Mouse (Mus musculus) testis, adult 2 months (tissue): ENCODE results near the gene Atad5. TPM values are rescaled to one million over a fixed set of nuclear protein-coding genes. Genes with fewer than 3 reads are reported as not detected.
"Not testable (repeated sequence)": the region's sequence is repeated elsewhere in the genome, so short reads cannot be mapped to it uniquely, and the experiment has no call there.

ENCODE experiments used
- H3K27ac ChIP-seq: fragments of 200-500 bp; 2 replicates; pipeline ENCODE4 v1.5.1; 2012; ENCODE audit warnings: low read depth, low read length; ENCODE audit not compliant: control insufficient read depth, insufficient read depth
- H3K27me3 ChIP-seq: fragments of 200-500 bp; 2 replicates; pipeline ENCODE4 v1.6.1; 2012; ENCODE audit warnings: mild to moderate bottlenecking, low read length, moderate library complexity; ENCODE audit not compliant: control insufficient read depth, insufficient read depth
- H3K36me3 ChIP-seq: fragments of 200-500 bp; 2 replicates; pipeline ENCODE4 v1.6.1; 2012; ENCODE audit warnings: mild to moderate bottlenecking, low read length; ENCODE audit not compliant: control insufficient read depth, insufficient read depth
- H3K4me1 ChIP-seq: fragments of 200-500 bp; 2 replicates; pipeline ENCODE4 v1.6.1; 2012; ENCODE audit warnings: low read length; ENCODE audit not compliant: control insufficient read depth, insufficient read depth
- H3K4me3 ChIP-seq: fragments of 200-500 bp; 2 replicates; pipeline ENCODE4 v1.5.1; 2012; ENCODE audit warnings: low read depth, mild to moderate bottlenecking, low read length, moderate library complexity, mixed read lengths; ENCODE audit not compliant: control insufficient read depth
- CTCF ChIP-seq: fragments of 200-500 bp; IDR thresholded peaks from 2 replicates; pipeline ENCODE4 v1.5.1; 2012; ENCODE audit warnings: low read depth, mild to moderate bottlenecking, inconsistent platforms, low read length, moderate library complexity; ENCODE audit not compliant: control insufficient read depth, insufficient read depth, insufficient replicate concordance
- POLR2A ChIP-seq: fragments of 200-500 bp; IDR thresholded peaks from 2 replicates; pipeline ENCODE4 v1.6.1; 2012; ENCODE audit warnings: low read depth, mild to moderate bottlenecking, inconsistent platforms, low read length, moderate library complexity; ENCODE audit not compliant: control insufficient read depth
- polyA plus RNA-seq: library from polyadenylated mRNA; depleted of rRNA; stranded (reverse); fragments of >200 nt; gene quantifications from 2 replicates; pipeline ENCODE4 v1.2.3, GENCODE M21; 2012

Atad5 gene
- polyA plus RNA-seq, 1 experiment: 1.2 TPM

DNA sequence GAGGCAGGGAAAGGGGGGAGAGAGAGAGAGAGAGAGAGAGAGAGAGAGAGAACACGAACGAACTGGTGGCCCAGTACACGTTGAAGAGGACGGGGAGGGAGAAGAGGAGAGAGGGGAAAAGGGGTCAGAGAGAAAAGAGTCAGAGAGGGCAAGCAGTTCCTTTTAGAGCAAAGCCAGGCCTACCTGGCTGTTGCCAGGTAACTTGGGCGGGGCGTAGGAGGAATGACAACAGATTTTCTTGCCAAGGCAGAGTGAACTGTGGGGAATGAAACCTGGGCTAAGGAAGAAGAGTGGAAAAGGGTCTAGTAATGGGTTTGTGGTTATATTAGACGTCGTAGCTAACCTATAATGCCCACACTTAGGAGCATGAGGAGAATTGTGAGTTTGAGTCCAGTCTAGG is 53.7 kb downstream of the Atad5 start:
- Histone ChIP-seq H3K27me3 (no peaks in the 10 kb centered on the region), H3K27ac (peak overlapping the region; percentile 61), H3K4me1 (peaks cover 7% of the 10 kb centered on the region), H3K36me3 (no peaks in the 10 kb centered on the region), H3K4me3 (peak overlapping the region; percentile 97)
- no peak for TF ChIP-seq CTCF
- TF ChIP-seq POLR2A: no peak

DNA sequence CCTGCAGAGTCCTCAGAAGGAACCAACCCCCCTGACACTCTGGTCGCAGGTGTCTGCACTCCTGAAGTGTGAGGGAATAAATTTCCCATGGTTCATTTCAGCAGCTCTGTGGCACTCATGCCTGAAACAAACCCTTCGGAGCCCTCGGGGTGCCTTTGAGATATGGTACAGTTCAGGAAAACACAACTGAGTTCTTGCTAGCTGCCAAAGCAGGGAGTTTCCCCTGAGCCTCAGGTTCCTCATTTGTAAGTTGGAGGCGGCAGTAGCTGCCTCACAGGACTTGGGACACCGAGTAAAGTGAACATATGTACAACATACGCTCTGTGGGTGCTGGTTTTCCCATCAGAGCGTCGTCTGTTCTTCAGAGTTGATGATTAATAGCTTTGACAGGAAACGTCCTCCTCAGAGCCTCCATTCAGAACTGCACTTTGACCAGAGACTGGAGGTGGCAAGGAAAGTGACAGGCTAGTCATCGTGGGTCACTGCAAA is 56.6 kb downstream of the Atad5 start:
- H3K27ac ChIP-seq: no peak overlapping the region
- no peaks in the 10 kb centered on the region for H3K36me3 ChIP-seq
- no peak overlapping the region for H3K4me3 ChIP-seq

GRCm38 (mm10) chr11:80147748-80148147 is 58.5 kb downstream of the Atad5 start:
- peaks cover 4% of the 10 kb centered on the region for H3K4me1 ChIP-seq
- no peaks in the 10 kb centered on the region for H3K27me3 ChIP-seq
- H3K36me3 ChIP-seq: no peaks in the 10 kb centered on the region
- H3K4me3 ChIP-seq: no peak overlapping the region
- TF ChIP-seq POLR2A: no peak
- TF ChIP-seq CTCF: no peak
- no peak overlapping the region for H3K27ac ChIP-seq

More for the DNA sequence above, 56.6 kb downstream of the Atad5 start:
- TF ChIP-seq CTCF (no peak), POLR2A (no peak)
- H3K4me1 ChIP-seq: peaks cover 7% of the 10 kb centered on the region
- no peaks in the 10 kb centered on the region for H3K27me3 ChIP-seq

GRCm38 (mm10) chr11:80148313-80148712 is 59.1 kb downstream of the Atad5 start:
- no peaks in the 10 kb centered on the region for H3K4me1 ChIP-seq
- H3K36me3 ChIP-seq: no peaks in the 10 kb centered on the region
- H3K27ac ChIP-seq: no peak overlapping the region
- H3K27me3 ChIP-seq: no peaks in the 10 kb centered on the region
- H3K4me3 ChIP-seq: no peak overlapping the region
- TF ChIP-seq POLR2A: no peak
- no peak for TF ChIP-seq CTCF

DNA sequence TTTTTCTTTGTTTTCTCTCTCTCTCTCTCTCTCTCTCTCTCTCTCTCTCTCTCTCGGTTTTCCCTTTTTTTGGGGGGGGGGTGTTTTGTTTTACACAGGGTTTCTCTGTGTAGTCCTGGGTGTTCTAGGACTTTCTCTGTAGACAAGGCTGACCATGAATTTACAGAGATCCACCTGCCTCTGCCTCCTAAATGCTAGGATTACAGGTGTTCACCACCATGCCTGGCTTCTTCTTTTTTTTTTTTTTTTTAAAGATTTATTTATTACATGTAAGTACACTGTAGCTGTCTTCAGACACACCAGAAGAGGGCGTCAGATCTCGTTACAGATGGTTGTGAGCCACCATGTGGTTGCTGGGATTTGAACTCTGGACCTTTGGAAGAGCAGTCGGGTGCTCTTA is 59.8 kb downstream of the Atad5 start:
- not testable (repeated sequence) for H3K27ac ChIP-seq, H3K27me3 ChIP-seq, H3K4me3 ChIP-seq, H3K36me3 ChIP-seq, H3K4me1 ChIP-seq

GRCm38 (mm10) chr11:80149412-80150023 is 60.3 kb downstream of the Atad5 start:
- H3K27me3 ChIP-seq: no peaks in the 10 kb centered on the region
- no peaks in the 10 kb centered on the region for H3K36me3 ChIP-seq
- no peak overlapping the region for H3K4me3 ChIP-seq
- peaks cover 3% of the 10 kb centered on the region; the same call in 1 of the 2 replicates for H3K4me1 ChIP-seq
- TF ChIP-seq POLR2A: no peak
- no peak for TF ChIP-seq CTCF
- no peak overlapping the region; the same call in 1 of the 2 replicates for H3K27ac ChIP-seq

GRCm38 (mm10) chr11:80150566-80150965 is 61.4 kb downstream of the Atad5 start:
- H3K4me3 ChIP-seq: no peak overlapping the region
- peaks cover 9% of the 10 kb centered on the region for H3K4me1 ChIP-seq
- H3K36me3 ChIP-seq: no peaks in the 10 kb centered on the region
- TF ChIP-seq CTCF: no peak
- no peak for TF ChIP-seq POLR2A
- H3K27ac ChIP-seq: no peak overlapping the region
- H3K27me3 ChIP-seq: no peaks in the 10 kb centered on the region

- Histone ChIP-seq H3K4me1 (peaks cover 9% of the 10 kb centered on the region), H3K27ac (no peak overlapping the region), H3K27me3 (no peaks in the 10 kb centered on the region), H3K4me3 (no peak overlapping the region), H3K36me3 (no peaks in the 10 kb centered on the region)
- TF ChIP-seq CTCF (no peak), POLR2A (no peak)
Observed at GRCm38 (mm10) chr11:80151541-80151940, 62.3 kb downstream of the Atad5 start.
